Mouse (Mus musculus): ENCODE measurements around the gene Lmcd1. TPM values are rescaled to one million over a fixed set of nuclear protein-coding genes. Genes with fewer than 3 reads are reported as not detected.
"Not testable (repeated sequence)": the region's sequence is repeated elsewhere in the genome, so short reads cannot be mapped to it uniquely, and the experiment has no call there.

Gene Lmcd1
- 16.4 TPM for polyA plus RNA-seq (2021)

DNA sequence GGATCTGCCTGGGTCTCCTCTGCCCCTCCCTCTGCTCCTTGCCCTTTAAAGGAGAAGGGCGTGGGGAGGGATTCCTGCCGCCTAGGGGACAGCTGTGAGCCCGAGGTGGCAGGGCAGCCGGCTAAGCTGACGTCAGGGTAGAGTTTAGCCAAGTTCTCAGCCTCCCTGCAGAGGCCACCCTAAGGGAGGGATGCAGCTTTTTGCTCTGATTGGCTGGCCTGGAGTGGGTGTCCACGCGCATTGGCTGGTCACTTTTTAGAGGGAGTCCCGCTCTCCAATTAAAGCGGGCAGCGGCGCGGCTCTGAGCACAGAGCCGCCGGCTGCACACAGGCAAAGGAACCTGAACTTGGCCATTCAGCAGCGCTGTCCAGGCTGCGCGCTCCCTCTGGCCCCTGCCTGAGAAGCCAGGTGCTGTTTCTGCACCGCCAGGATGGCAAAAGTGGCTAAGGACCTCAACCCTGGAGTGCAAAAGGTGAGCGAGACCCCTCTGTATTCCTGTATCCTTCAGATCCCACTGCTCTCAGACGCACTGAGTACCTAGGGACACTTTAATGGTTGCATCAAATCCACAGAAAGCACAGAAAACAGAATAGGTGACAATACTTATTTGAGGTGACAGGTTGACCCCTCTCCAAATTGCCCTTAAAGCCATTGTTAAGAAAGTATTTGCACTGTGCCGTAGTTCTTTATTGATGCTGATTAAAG, at the start of gene Lmcd1:
TSS of gene Lmcd1 (plus strand) at position 258 of the 705 bp plus-strand sequence.
- H3K27me3 ChIP-seq: no peaks in the 10 kb centered on the region
- POLR2A ChIA-PET: interaction anchor here (0.7 to 1.2 kb wide), 2 partner anchors 10 to 17 kb away, joined by 4 read pairs; no protein-coding TSS in a partner anchor
- in situ Hi-C loops (cut with MboI; ENCODE audit: low pct_unique_long_range_greater_than_20kb): loop anchor here (25.0 kb wide), 1 partner anchor 814 kb away; the partner anchor contains the start of gene Setd5
- no peak for DNase-seq (ENCODE audit: low read depth, low spot score)
- CTCF ChIA-PET: interaction anchor here (0.8 to 1.3 kb wide), 2 partner anchors 10 to 60 kb away, joined by 3 to 5 read pairs; no protein-coding TSS in a partner anchor
- peak; percentile 86 for ATAC-seq
- TF ChIP-seq CTCF (IDR thresholded peaks at IDR 0.05): no peak

GRCm38 (mm10) chr6:112223877-112224632, 49.5 kb upstream of the Lmcd1 start:
- TF ChIP-seq CTCF (IDR thresholded peaks at IDR 0.05): no peak
- CTCF ChIA-PET: no interaction called here
- POLR2A ChIA-PET: no interaction called here
- DNase-seq (ENCODE audit: low read depth, low spot score): no peak
- ATAC-seq: no peak
- no peaks in the 10 kb centered on the region for H3K27me3 ChIP-seq
- in situ Hi-C loops (cut with MboI; ENCODE audit: low pct_unique_long_range_greater_than_20kb): loop anchor here (25.0 kb wide), 1 partner anchor 463 kb away; the partner anchor contains the start of gene Rad18

DNA sequence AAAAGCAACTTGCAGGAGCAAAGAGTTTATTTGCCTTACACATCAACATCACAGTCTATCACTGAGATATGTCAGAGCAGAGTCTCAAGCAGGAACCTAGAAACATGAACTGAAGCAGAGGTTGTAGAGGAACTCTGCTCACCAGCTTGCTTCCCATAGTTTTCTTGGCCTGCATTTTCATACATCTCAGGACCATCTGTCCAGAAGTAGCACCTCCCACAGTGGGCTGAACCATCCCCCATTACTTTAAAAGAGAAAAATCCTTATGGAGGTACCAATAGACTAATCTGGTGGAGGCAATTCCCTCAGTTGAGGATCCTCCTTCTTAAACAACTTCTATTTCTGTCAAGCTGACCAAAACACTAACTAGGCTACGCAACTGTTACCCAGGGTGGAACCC, 36.8 kb upstream of the Lmcd1 start:
- POLR2A ChIA-PET: no interaction called here
- ATAC-seq: no peak
- in situ Hi-C loops (cut with MboI; ENCODE audit: low pct_unique_long_range_greater_than_20kb): no loop called here
- no peak for TF ChIP-seq CTCF (IDR thresholded peaks at IDR 0.05)
- no peak for DNase-seq (ENCODE audit: low read depth, low spot score)
- CTCF ChIA-PET: interaction anchor here (1.8 kb wide), 1 partner anchor 8 kb away, joined by 5 read pairs; no protein-coding TSS in a partner anchor
- no peaks in the 10 kb centered on the region for H3K27me3 ChIP-seq

- DNase-seq (ENCODE audit: low read depth, low spot score): no peak
- no peaks in the 10 kb centered on the region for H3K27me3 ChIP-seq
- ChIA-PET POLR2A (no interaction called here), CTCF (interaction anchor here (1.8 kb wide), 1 partner anchor 14 kb away, joined by 4 read pairs; no protein-coding TSS in a partner anchor)
- TF ChIP-seq CTCF (IDR thresholded peaks at IDR 0.05): no peak
- in situ Hi-C loops (cut with MboI; ENCODE audit: low pct_unique_long_range_greater_than_20kb): no loop called here
- ATAC-seq: no peak
Observed at GRCm38 (mm10) chr6:112242216-112242615, 31.3 kb upstream of the Lmcd1 start.

DNA sequence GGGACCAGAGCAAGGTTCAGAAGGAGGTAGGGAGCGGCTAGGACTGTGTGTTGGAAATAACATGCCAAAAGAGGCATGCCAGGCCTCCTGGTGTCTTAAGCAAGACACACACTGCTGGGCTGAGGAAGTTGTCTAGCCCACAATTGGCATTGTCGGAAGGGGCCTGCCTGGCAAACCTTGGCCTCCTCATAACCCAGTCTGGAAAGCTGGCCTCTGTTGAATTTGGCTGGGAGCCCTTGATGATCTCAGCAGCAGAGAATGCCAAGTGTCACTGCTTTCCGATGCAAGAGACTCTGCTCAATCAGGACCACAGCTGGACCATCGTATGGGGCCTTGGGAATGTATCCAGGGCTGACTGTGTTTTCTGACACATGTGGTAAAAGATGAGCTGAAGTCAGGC, 27.9 kb upstream of the Lmcd1 start:
- TF ChIP-seq CTCF (IDR thresholded peaks at IDR 0.05): no peak
- ATAC-seq (peak; percentile 99), DNase-seq (ENCODE audit: low read depth, low spot score) (peak; percentile 99)
- in situ Hi-C loops (cut with MboI; ENCODE audit: low pct_unique_long_range_greater_than_20kb): loop anchor here (5.0 kb wide), 2 partner anchors 33 to 37 kb away; no protein-coding TSS in a partner anchor
- ChIA-PET POLR2A (interaction anchor here (0.8 to 1.3 kb wide), 5 partner anchors 10 to 34 kb away, joined by 3 to 6 read pairs (median 4); no protein-coding TSS in a partner anchor), CTCF (interaction anchor here (0.8 to 2.7 kb wide), 13 partner anchors 9 to 116 kb away, joined by 3 to 11 read pairs (median 4); no protein-coding TSS in a partner anchor)
- H3K27me3 ChIP-seq: no peaks in the 10 kb centered on the region

DNA sequence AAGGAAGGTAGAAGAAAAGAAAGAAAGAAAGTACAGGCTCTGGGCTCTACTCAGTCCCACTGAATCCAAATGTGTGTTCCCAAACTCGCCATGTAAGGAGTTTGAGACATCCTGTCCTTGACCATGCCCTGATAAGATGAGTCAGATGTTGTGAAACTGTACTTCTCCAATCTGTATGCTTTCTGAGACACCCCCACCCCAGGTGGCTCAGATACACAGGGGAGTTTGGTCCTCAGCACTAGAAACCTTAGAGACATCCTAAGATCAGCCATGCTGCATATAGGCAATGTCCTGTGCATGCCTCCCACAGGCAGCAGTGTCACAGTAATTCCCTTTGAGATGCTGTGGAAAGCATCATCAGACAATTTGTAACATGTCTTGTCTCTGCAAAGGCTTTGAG, 26.9 kb upstream of the Lmcd1 start:
- POLR2A ChIA-PET: interaction anchor here (1.0 to 1.2 kb wide), 2 partner anchors 9 to 16 kb away, joined by 4 to 5 read pairs; no protein-coding TSS in a partner anchor
- H3K27me3 ChIP-seq: no peaks in the 10 kb centered on the region
- CTCF ChIA-PET: interaction anchor here (1.0 to 1.5 kb wide), 3 partner anchors 9 to 22 kb away, joined by 3 to 7 read pairs (median 3); no protein-coding TSS in a partner anchor
- no peak for DNase-seq (ENCODE audit: low read depth, low spot score)
- in situ Hi-C loops (cut with MboI; ENCODE audit: low pct_unique_long_range_greater_than_20kb): loop anchor here (5.0 kb wide), 2 partner anchors 34 to 36 kb away; no protein-coding TSS in a partner anchor
- TF ChIP-seq CTCF (IDR thresholded peaks at IDR 0.05): no peak
- no peak for ATAC-seq

GRCm38 (mm10) chr6:112253943-112254342, 19.6 kb upstream of the Lmcd1 start:
- POLR2A ChIA-PET: interaction anchor here (1.0 kb wide), 1 partner anchor 9 kb away, joined by 3 read pairs; no protein-coding TSS in a partner anchor
- CTCF ChIA-PET: interaction anchor here (0.9 kb wide), 1 partner anchor 21 kb away, joined by 3 read pairs; no protein-coding TSS in a partner anchor
- not testable (repeated sequence) for ATAC-seq; H3K27me3 ChIP-seq; DNase-seq (ENCODE audit: low read depth, low spot score)
- in situ Hi-C loops (cut with MboI; ENCODE audit: low pct_unique_long_range_greater_than_20kb): loop anchor here (25.0 kb wide), 1 partner anchor 833 kb away; the partner anchor contains the start of gene Setd5

- no peak for DNase-seq (ENCODE audit: low read depth, low spot score)
- in situ Hi-C loops (cut with MboI; ENCODE audit: low pct_unique_long_range_greater_than_20kb): loop anchor here (25.0 kb wide), 1 partner anchor 832 kb away; the partner anchor contains the start of gene Setd5
Observed at GRCm38 (mm10) chr6:112254967-112255366, 18.6 kb upstream of the Lmcd1 start.

GRCm38 (mm10) chr6:112255388-112256225, 18.0 kb upstream of the Lmcd1 start:
- CTCF ChIA-PET: interaction anchor here (1.0 to 2.2 kb wide), 3 partner anchors 8 to 107 kb away, joined by 3 to 7 read pairs (median 4); no protein-coding TSS in a partner anchor
- POLR2A ChIA-PET: interaction anchor here (1.0 to 1.3 kb wide), 4 partner anchors 10 to 39 kb away, joined by 3 to 6 read pairs (median 4); no protein-coding TSS in a partner anchor
- no peak for TF ChIP-seq CTCF (IDR thresholded peaks at IDR 0.05)
- H3K27me3 ChIP-seq: no peaks in the 10 kb centered on the region
- ATAC-seq (peak; percentile 63), DNase-seq (ENCODE audit: low read depth, low spot score) (no peak)
- in situ Hi-C loops (cut with MboI; ENCODE audit: low pct_unique_long_range_greater_than_20kb): loop anchor here (25.0 kb wide), 1 partner anchor 832 kb away; the partner anchor contains the start of gene Setd5

More at GRCm38 (mm10) chr6:112254967-112255366, 18.6 kb upstream of the Lmcd1 start:
- CTCF ChIA-PET: interaction anchor here (0.9 to 2.0 kb wide), 2 partner anchors 8 to 20 kb away, joined by 3 to 7 read pairs; no protein-coding TSS in a partner anchor
- TF ChIP-seq CTCF (IDR thresholded peaks at IDR 0.05): no peak
- no peaks in the 10 kb centered on the region for H3K27me3 ChIP-seq
- POLR2A ChIA-PET: interaction anchor here (1.0 kb wide), 1 partner anchor 10 kb away, joined by 3 read pairs; no protein-coding TSS in a partner anchor
- peak; percentile 73 for ATAC-seq

Data from Patski (cell line).